Mouse (Mus musculus) liver, embryonic 14 days (tissue): ENCODE data around the gene Cacng1. TPM values are rescaled to one million over a fixed set of nuclear protein-coding genes. Genes with fewer than 3 reads are reported as not detected.

ENCODE experiments used
- polyA plus RNA-seq: library from polyadenylated mRNA; depleted of rRNA; stranded (reverse); fragments of >200 nt; gene quantifications from 2 replicates; pipeline ENCODE4 v1.2.3, GENCODE M21; 2012; rRNA removed

The Cacng1 gene
- 0.24 TPM in 1 of 2 replicates, not detected in the other for polyA plus RNA-seq

GRCm38 (mm10) chr11:107716332-107716938 lies at the start of gene Cacng1:
Gene Cacng1, minus strand, starts transcription at chr11:107716522.

Other genes starting within 250 kb of the Cacng1 start
- 3.3 and 3.9 TPM in 2 replicates for gene Pitpnc1, start 245.8 kb downstream of the Cacng1 start, polyA plus RNA-seq
- gene Psmd12, start 237.0 kb downstream of the Cacng1 start, polyA plus RNA-seq, result 47.1 and 53.5 TPM in 2 replicates
- 3.4 TPM in 2 replicates for gene Helz, start 168.6 kb downstream of the Cacng1 start, polyA plus RNA-seq
- 0.08 and 0.15 TPM in 2 replicates for gene Cacng4, start 78.0 kb upstream of the Cacng1 start, polyA plus RNA-seq
- gene Cacng5, start 198.5 kb upstream of the Cacng1 start, polyA plus RNA-seq, result 0.02 and 0.03 TPM in 2 replicates